Mouse (Mus musculus): Measurements from ENCODE around the gene Hoxc10. TPM values are rescaled to one million over a fixed set of nuclear protein-coding genes. Genes with fewer than 3 reads are reported as not detected.
A peak's percentile ranks its signal among the peaks of the same experiment; 100 is the strongest.

Gene Hoxc10
- polyA plus RNA-seq, 1 experiment, result 16.4 TPM

DNA sequence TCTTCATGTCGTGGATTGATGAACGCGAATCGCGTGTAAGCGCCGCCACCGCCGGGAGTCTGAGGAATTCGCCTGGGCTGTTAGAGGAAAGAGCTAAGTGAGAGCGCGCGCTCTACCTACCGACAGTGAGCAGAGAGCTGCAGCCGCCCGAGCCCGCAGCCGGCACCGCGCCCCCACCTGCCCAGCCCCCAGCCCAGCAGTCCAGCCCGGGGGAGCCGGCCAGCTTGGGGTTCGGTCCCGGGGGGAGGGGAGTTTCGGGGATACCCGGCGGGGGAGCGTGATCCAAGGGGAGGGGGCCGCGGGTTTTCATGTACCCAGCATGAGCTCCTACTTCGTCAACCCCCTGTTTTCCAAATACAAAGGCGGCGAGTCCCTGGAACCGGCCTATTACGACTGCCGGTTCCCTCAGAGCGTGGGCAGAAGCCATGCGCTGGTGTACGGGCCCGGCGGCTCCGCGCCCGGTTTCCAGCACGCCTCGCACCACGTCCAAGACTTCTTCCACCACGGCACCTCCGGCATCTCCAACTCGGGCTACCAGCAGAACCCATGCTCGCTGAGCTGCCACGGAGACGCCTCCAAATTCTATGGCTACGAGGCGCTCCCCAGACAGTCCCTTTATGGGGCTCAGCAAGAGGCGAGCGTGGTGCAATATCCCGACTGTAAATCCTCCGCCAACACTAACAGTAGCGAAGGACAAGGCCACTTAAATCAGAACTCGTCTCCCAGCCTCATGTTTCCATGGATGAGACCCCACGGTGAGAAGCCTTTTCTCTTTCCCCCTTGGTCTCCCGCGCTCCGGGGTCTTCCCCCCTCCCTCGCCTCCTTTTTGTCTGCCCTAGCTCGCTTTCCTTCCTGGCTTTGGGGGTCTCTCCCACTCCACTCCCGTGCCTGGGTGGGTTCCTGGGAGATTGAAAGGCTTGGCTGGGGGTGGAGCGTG, 24.1 kb downstream of the Hoxc10 start, which contains the start of gene Hoxc8:
TSS of gene Hoxc8 (plus strand) at position 147 of the 937 bp plus-strand sequence.
- no peak for TF ChIP-seq CTCF (conservative IDR thresholded peaks at IDR 0.05; ENCODE audit: insufficient read depth, insufficient read length, low read depth, low read length)
- H3K27ac ChIP-seq (ENCODE audit: insufficient read depth, low read depth, low read length), result peak within 1 kb of the TSS; percentile 47
- 0 out of 2 replicates have a peak, but pooled peaks cover 2% of the 10 kb centered on the region for H3K4me1 ChIP-seq (ENCODE audit: control insufficient read depth, insufficient read depth, low read length)
- no peaks in the 10 kb centered on the region for H3K36me3 ChIP-seq (ENCODE audit: control insufficient read depth, insufficient read depth, low read length)
- 13% methylated on average over 69 of the region's 69 CpGs for WGBS
- H3K4me3 ChIP-seq (ENCODE audit: insufficient read depth, low read depth, low read length), result peak within 1 kb of the TSS; percentile 53
- no peak for DNase-seq
- no peaks in the 10 kb centered on the region for H3K27me3 ChIP-seq (replicated peaks; ENCODE audit: control insufficient read depth, insufficient read depth, low read length)

DNA sequence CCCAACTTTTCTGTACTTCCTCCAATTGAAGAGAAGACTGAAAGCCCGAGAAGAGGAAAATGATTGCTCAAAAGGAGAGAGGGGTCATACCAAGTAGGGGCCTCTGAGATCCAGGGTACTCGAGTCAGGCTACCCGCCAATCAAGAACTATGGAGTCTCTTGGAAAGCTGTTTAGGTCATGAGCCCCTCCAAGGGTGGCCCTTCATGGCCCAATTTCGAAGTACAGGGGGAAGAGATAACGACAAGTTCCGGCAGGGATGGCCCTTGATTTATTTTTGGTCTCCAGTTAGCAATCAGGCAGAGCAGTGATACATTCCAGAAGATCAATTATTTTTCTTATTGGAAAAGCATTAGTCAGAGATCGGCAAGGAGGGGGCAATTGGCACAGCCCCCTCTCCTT, 25.2 kb downstream of the Hoxc10 start:
- DNase-seq, result no peak
- H3K27me3 ChIP-seq (replicated peaks; ENCODE audit: control insufficient read depth, insufficient read depth, low read length), result no peaks in the 10 kb centered on the region
- TF ChIP-seq POLR2A (IDR thresholded peaks at IDR 0.05; ENCODE audit: low read depth, low read length), result no peak
- no peak for TF ChIP-seq CTCF (conservative IDR thresholded peaks at IDR 0.05; ENCODE audit: insufficient read depth, insufficient read length, low read depth, low read length)
- peak overlapping the region; percentile 53; the same call in 1 of the 2 replicates for H3K4me3 ChIP-seq (ENCODE audit: insufficient read depth, low read depth, low read length)
- 50% methylated on average over 7 of the region's 7 CpGs for WGBS
- no peaks in the 10 kb centered on the region for H3K36me3 ChIP-seq (ENCODE audit: control insufficient read depth, insufficient read depth, low read length)
- H3K4me1 ChIP-seq (ENCODE audit: control insufficient read depth, insufficient read depth, low read length), result 0 out of 2 replicates have a peak, but pooled peaks cover 2% of the 10 kb centered on the region
- H3K27ac ChIP-seq (ENCODE audit: insufficient read depth, low read depth, low read length), result peak overlapping the region; percentile 47

DNA sequence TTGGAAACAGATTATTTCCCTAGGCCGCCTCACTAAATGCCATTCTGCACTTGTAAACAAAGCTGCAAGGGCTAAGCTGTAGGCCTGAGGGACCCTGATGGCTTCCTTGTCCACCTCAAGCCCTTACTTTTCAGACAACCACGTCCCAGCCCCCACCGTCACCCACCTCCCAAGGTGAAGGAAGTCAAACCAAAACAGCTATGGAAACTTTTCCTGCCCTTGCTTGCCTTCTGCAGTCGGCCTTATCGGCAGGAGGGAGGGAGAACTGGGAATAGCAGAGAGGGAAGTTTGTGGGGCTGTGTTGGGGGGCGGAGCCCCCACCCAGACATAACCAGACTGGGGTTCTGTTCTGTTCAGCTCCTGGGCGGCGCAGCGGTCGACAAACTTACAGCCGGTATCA, 25.6 kb downstream of the Hoxc10 start:
- DNase-seq, result no peak
- 0 out of 2 replicates have a peak, but pooled peaks cover 2% of the 10 kb centered on the region for H3K4me1 ChIP-seq (ENCODE audit: control insufficient read depth, insufficient read depth, low read length)
- H3K27me3 ChIP-seq (replicated peaks; ENCODE audit: control insufficient read depth, insufficient read depth, low read length), result no peaks in the 10 kb centered on the region
- H3K36me3 ChIP-seq (ENCODE audit: control insufficient read depth, insufficient read depth, low read length), result no peaks in the 10 kb centered on the region
- H3K27ac ChIP-seq (ENCODE audit: insufficient read depth, low read depth, low read length), result peak overlapping the region; percentile 47
- WGBS, result 44% methylated on average over 11 of the region's 11 CpGs
- H3K4me3 ChIP-seq (ENCODE audit: insufficient read depth, low read depth, low read length), result peak overlapping the region; percentile 10
- TF ChIP-seq POLR2A (IDR thresholded peaks at IDR 0.05; ENCODE audit: low read depth, low read length), result no peak
- TF ChIP-seq CTCF (conservative IDR thresholded peaks at IDR 0.05; ENCODE audit: insufficient read depth, insufficient read length, low read depth, low read length), result no peak

DNA sequence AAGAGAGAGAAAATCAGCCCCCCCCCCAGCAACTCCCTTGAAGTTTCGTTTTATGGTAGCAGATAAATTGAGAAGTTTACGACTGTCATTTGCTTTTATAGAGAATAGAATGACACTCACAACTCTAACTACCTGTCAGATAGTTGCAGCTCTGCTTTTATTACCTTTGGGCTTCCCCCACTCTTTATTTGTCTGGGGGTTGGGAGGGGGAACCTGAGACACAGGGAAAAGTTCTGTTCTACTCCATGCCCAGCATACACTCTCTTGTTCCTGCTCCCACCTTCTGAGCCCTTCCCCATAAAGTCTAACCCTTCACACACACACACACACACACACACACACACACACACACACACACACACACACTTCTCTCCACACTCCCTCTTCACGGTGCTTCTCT, 26.3 kb downstream of the Hoxc10 start:
- no peak for TF ChIP-seq CTCF (conservative IDR thresholded peaks at IDR 0.05; ENCODE audit: insufficient read depth, insufficient read length, low read depth, low read length)
- no peak for TF ChIP-seq POLR2A (IDR thresholded peaks at IDR 0.05; ENCODE audit: low read depth, low read length)
- H3K27me3 ChIP-seq (replicated peaks; ENCODE audit: control insufficient read depth, insufficient read depth, low read length), result no peaks in the 10 kb centered on the region
- H3K4me1 ChIP-seq (ENCODE audit: control insufficient read depth, insufficient read depth, low read length), result no peaks in the 10 kb centered on the region
- no peak overlapping the region for H3K4me3 ChIP-seq (ENCODE audit: insufficient read depth, low read depth, low read length)
- DNase-seq, result no peak
- H3K27ac ChIP-seq (ENCODE audit: insufficient read depth, low read depth, low read length), result no peak overlapping the region; the same call in 1 of the 2 replicates
- H3K36me3 ChIP-seq (ENCODE audit: control insufficient read depth, insufficient read depth, low read length), result no peaks in the 10 kb centered on the region
- WGBS, result 41% methylated on average over 3 of the region's 3 CpGs

DNA sequence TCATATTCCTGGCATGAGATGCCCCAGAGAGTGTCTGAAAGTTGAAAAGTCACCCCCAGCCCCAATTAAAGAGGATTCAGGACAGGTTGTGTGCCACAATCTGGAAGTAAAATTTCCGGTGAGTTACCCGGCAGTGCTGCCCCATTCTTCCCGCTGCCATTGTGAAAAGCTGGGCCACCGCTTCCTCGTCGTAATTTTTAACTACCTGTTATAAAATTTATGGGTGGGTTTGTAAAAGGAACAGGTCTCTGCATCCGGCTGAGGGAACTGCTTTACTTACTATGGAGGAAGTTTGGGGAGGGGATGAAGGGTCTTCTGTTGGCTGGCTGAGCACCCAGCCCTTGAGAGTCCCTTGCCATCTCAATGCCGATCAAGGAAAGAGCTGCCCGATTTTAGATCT, 30.0 kb downstream of the Hoxc10 start:
- DNase-seq, result no peak
- no peaks in the 10 kb centered on the region for H3K27me3 ChIP-seq (replicated peaks; ENCODE audit: control insufficient read depth, insufficient read depth, low read length)
- H3K27ac ChIP-seq (ENCODE audit: insufficient read depth, low read depth, low read length), result no peak overlapping the region
- TF ChIP-seq CTCF (conservative IDR thresholded peaks at IDR 0.05; ENCODE audit: insufficient read depth, insufficient read length, low read depth, low read length), result no peak
- no peak for TF ChIP-seq POLR2A (IDR thresholded peaks at IDR 0.05; ENCODE audit: low read depth, low read length)
- H3K4me1 ChIP-seq (ENCODE audit: control insufficient read depth, insufficient read depth, low read length), result peaks cover 4% of the 10 kb centered on the region; the same call in 1 of the 2 replicates
- no peak overlapping the region for H3K4me3 ChIP-seq (ENCODE audit: insufficient read depth, low read depth, low read length)
- H3K36me3 ChIP-seq (ENCODE audit: control insufficient read depth, insufficient read depth, low read length), result no peaks in the 10 kb centered on the region
- 41% methylated on average over 9 of the region's 9 CpGs for WGBS

DNA sequence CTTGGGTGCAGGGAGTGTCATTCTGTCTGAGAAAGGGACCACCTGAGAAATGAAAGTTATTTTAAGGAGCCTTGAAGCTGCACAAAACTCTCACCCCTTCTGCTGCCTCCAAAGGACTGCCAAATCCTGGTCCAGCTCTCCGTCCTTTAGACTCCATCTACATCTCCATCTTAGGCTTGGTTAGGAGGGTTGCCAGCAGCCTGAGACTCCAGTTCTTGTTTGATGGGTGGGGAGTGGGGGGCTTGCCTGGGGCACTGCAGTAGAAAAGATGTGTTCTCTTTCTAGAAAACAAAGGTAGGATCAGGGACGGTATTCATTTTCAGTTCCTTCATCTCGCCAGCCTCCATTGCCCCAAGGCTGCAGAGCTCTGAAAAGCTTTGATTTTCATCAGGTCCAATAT, 30.8 kb downstream of the Hoxc10 start:
- no peak for TF ChIP-seq POLR2A (IDR thresholded peaks at IDR 0.05; ENCODE audit: low read depth, low read length)
- Histone ChIP-seq H3K27ac (ENCODE audit: insufficient read depth, low read depth, low read length) (peak overlapping the region; percentile 64; the same call in 1 of the 2 replicates), H3K27me3 (replicated peaks; ENCODE audit: control insufficient read depth, insufficient read depth, low read length) (no peaks in the 10 kb centered on the region), H3K4me3 (ENCODE audit: insufficient read depth, low read depth, low read length) (peak overlapping the region; percentile 78), H3K4me1 (ENCODE audit: control insufficient read depth, insufficient read depth, low read length) (peaks cover 10% of the 10 kb centered on the region), H3K36me3 (ENCODE audit: control insufficient read depth, insufficient read depth, low read length) (no peaks in the 10 kb centered on the region)
- WGBS, result 34% methylated on average over 3 of the region's 3 CpGs
- DNase-seq, result peak; percentile 15

DNA sequence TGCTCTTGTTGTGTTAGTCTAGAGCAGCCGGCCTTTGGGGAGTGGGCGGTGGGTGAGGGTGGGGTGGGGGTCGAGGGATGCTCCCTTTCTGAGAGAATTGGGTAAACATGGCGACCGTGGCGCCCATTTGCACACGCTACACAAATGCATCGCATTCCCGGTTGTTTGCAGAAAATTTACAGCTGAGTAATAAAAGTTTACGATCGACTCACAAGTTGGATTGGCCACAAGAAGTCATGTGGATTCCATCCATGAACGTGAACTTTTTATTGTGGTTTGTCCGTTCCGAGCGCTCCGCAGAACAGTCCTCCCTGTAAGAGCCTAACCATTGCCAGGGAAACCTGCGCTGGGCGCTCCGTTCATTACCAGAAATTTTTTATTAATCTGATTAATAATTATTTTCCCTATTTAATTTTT, 31.4 kb downstream of the Hoxc10 start, which contains the start of gene Hoxc6:
TSS of gene Hoxc6 (plus strand) at position 319 of the 417 bp plus-strand sequence.
- H3K27me3 ChIP-seq (replicated peaks; ENCODE audit: control insufficient read depth, insufficient read depth, low read length), result no peaks in the 10 kb centered on the region
- peak within 1 kb of the TSS; percentile 95 for H3K27ac ChIP-seq (ENCODE audit: insufficient read depth, low read depth, low read length)
- no peak for TF ChIP-seq CTCF (conservative IDR thresholded peaks at IDR 0.05; ENCODE audit: insufficient read depth, insufficient read length, low read depth, low read length)
- no peak for TF ChIP-seq POLR2A (IDR thresholded peaks at IDR 0.05; ENCODE audit: low read depth, low read length)
- H3K4me3 ChIP-seq (ENCODE audit: insufficient read depth, low read depth, low read length), result peak within 1 kb of the TSS; percentile 78
- peaks cover 14% of the 10 kb centered on the region for H3K4me1 ChIP-seq (ENCODE audit: control insufficient read depth, insufficient read depth, low read length)
- DNase-seq, result peak; percentile 84
- 3% methylated on average over 19 of the region's 19 CpGs for WGBS
- no peaks in the 10 kb centered on the region for H3K36me3 ChIP-seq (ENCODE audit: control insufficient read depth, insufficient read depth, low read length)

All from kidney, adult 2 months (tissue).